11 mouse cellular contexts compared by ENCODE assay signal in the genomic region with DNA sequence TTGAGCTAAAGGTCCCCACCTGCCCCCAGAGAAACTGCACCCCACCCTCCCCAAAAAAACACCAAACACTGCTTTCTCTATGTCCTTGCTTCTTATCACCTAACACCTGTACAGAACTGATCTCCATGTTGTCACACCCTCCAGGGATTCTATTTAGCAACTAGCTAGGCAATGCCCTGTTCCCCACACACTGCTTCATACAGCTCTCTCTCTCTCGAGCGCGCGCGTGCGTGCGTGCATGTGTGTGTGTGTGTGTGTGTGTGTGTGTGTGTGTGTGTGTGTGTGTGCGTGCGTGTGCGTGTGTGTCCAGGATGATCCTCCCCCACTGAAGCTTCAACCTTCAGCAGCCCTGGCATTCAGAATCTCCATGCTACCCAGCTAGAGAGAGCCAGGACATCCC. TPM values are rescaled to one million over a fixed set of nuclear protein-coding genes. Genes with fewer than 3 reads are reported as not detected.
DNase-seq lines count a peak whose midpoint lies in the region; ATAC-seq lines count a peak whose summit lies in the region.
"Had no signal": no experiment of that assay in that cellular context is flagged by ENCODE, and none has a peak within 500 bp of the region (broad histone marks: within the 10 kb centered on the region; RNA-seq: fewer than 3 reads in every experiment).

No protein-coding gene starts in this region.

- peak overlapping the region; percentile 48 for H3K4me3 ChIP-seq in heart, embryonic 16.5 days (ENCODE audit: low read length)
- peak overlapping the region; percentile 29; the same call in 1 of the 2 replicates for H3K4me3 ChIP-seq in forebrain, embryonic 13.5 days

- H3K4me2 ChIP-seq in heart, embryonic 16.5 days (ENCODE audit: low read depth, low read length): peak overlapping the region; percentile 61
- peak overlapping the region; percentile 55 for H3K4me2 ChIP-seq in forebrain, embryonic 13.5 days

- 65% methylated on average over 10 of the region's 10 CpGs for WGBS in heart, embryonic 16.5 days
- 88% methylated on average over 10 of the region's 10 CpGs for WGBS in forebrain, embryonic 13.5 days

- no peak for ATAC-seq in heart, embryonic 16.5 days (replicated peaks; ENCODE audit: extremely low read depth, insufficient read depth, low FRiP score)
- no peak for ATAC-seq in forebrain, embryonic 13.5 days
- ATAC-seq in monocyte, adult 5-6 weeks (replicated peaks; ENCODE audit: insufficient number of reproducible peaks, low FRiP score, low TSS enrichment, poor library complexity, severe bottlenecking): no peak

- peaks cover 41% of the 10 kb centered on the region for H3K4me1 ChIP-seq in heart, embryonic 16.5 days (ENCODE audit: control insufficient read depth, insufficient read depth, low read length)
- peaks cover 90% of the 10 kb centered on the region for H3K4me1 ChIP-seq in forebrain, embryonic 13.5 days

- DNase-seq in heart, postnatal 4 days: no peak
- DNase-seq in CD4-positive helper T cell, adult 2 months (ENCODE audit: low read depth, low spot score): peak; percentile 69
- peak; percentile 15 for DNase-seq in lung, postnatal 36 days
- DNase-seq in MN1 (ENCODE audit: low spot score): no peak
- no peak for DNase-seq in cerebellum, postnatal 25 days

- peak overlapping the region; percentile 64 for H3K9ac ChIP-seq in heart, embryonic 16.5 days (ENCODE audit: low read length)
- H3K9ac ChIP-seq in forebrain, embryonic 13.5 days: peak overlapping the region; percentile 59; the same call in 1 of the 2 replicates

- H3K36me3 ChIP-seq in heart, embryonic 16.5 days (ENCODE audit: control insufficient read depth, insufficient read depth): no peaks in the 10 kb centered on the region
- H3K36me3 ChIP-seq in forebrain, embryonic 13.5 days (ENCODE audit: poor library complexity, severe bottlenecking): peaks cover 19% of the 10 kb centered on the region

- 0 out of 2 replicates have a peak, but pooled peaks cover 2% of the 10 kb centered on the region for H3K27me3 ChIP-seq in heart, embryonic 16.5 days (ENCODE audit: control insufficient read depth, insufficient read depth, low read length)
- no peaks in the 10 kb centered on the region for H3K27me3 ChIP-seq in forebrain, embryonic 13.5 days

- H3K27ac ChIP-seq in heart, embryonic 16.5 days (ENCODE audit: low read length): peak overlapping the region; percentile 88
- H3K27ac ChIP-seq in forebrain, embryonic 13.5 days: peak overlapping the region; percentile 93; the same call in 1 of the 2 replicates

- H3K9me3 ChIP-seq in heart, embryonic 16.5 days (replicated peaks; ENCODE audit: control insufficient read depth, low read length): no peaks in the 10 kb centered on the region
- H3K9me3 ChIP-seq in forebrain, embryonic 13.5 days (replicated peaks): no peaks in the 10 kb centered on the region

RNA-seq across cellular contexts. Expression of gene Akna, which starts 1.1 kb away (rescaled TPM):
- 4.4 and 5.8 TPM in 2 replicates for polyA plus RNA-seq in heart, embryonic 16.5 days (2015; fragmentation: Nextera tagmentation; extraction: Ambion mirVana)
- 1 to 10 TPM; 4.8 to 5.3 TPM for total RNA-seq in heart, postnatal 4 days (2021)
- polyA plus RNA-seq in forebrain, embryonic 13.5 days (2015; fragmentation: Nextera tagmentation; extraction: Ambion mirVana): 21.7 and 23.1 TPM in 2 replicates
- 70.1 to 153 TPM (median 72.2 TPM) in 3 replicates for total RNA-seq in monocyte, adult 5-6 weeks (2017)

RNA-seq across cellular contexts. Expression of gene Orm2, which starts 39.8 kb away (rescaled TPM):
- not detected in 2 replicates for polyA plus RNA-seq in heart, embryonic 16.5 days (2015; fragmentation: Nextera tagmentation; extraction: Ambion mirVana)
- not detected for total RNA-seq in heart, postnatal 4 days (2021)
- not detected in 2 replicates for polyA plus RNA-seq in forebrain, embryonic 13.5 days (2015; fragmentation: Nextera tagmentation; extraction: Ambion mirVana)
- total RNA-seq in monocyte, adult 5-6 weeks (2017): not detected in 3 replicates
- total RNA-seq: common myeloid progenitor, adult 5-6 weeks; ES-E14; left cerebral cortex, postnatal 10 days had no signal

RNA-seq across cellular contexts. Expression of gene Orm3, which starts 46.1 kb away (rescaled TPM):
- not detected in 2 replicates for polyA plus RNA-seq in heart, embryonic 16.5 days (2015; fragmentation: Nextera tagmentation; extraction: Ambion mirVana)
- not detected for total RNA-seq in heart, postnatal 4 days (2021)
- not detected in 2 replicates for polyA plus RNA-seq in forebrain, embryonic 13.5 days (2015; fragmentation: Nextera tagmentation; extraction: Ambion mirVana)
- total RNA-seq in monocyte, adult 5-6 weeks (2017): not detected in 3 replicates
- total RNA-seq: common myeloid progenitor, adult 5-6 weeks; ES-E14; left cerebral cortex, postnatal 10 days had no signal

RNA-seq across cellular contexts. Expression of gene Orm1, which starts 57.7 kb away (rescaled TPM):
- not detected in 2 replicates for polyA plus RNA-seq in heart, embryonic 16.5 days (2015; fragmentation: Nextera tagmentation; extraction: Ambion mirVana)
- total RNA-seq in heart, postnatal 4 days (2021): not detected
- not detected in 2 replicates for polyA plus RNA-seq in forebrain, embryonic 13.5 days (2015; fragmentation: Nextera tagmentation; extraction: Ambion mirVana)
- total RNA-seq in monocyte, adult 5-6 weeks (2017): 1.7 TPM in 1 of 3 replicates, not detected in the others
- total RNA-seq: ES-E14; left cerebral cortex, postnatal 10 days had no signal

Comparison
In these comparisons a context has a peak if more than half of its experiments do, and no peak if none do; other contexts are left out.
1. DNase-seq: peak in CD4-positive helper T cell, adult 2 months (single experiment) and lung, postnatal 36 days (single experiment); none in heart, postnatal 4 days (single experiment), MN1 (single experiment) and cerebellum, postnatal 25 days (0 of 2).
2. RNA of gene Akna, which starts 1.1 kb away (total RNA-seq): 70.1 to 153 TPM in monocyte, adult 5-6 weeks; 4.8 to 5.3 TPM in heart, postnatal 4 days; every median in the first group is over 10 times any median in the second.